Mouse (Mus musculus) heart, embryonic 14.5 days (tissue): Measurements from ENCODE around the gene Chd4. TPM values are rescaled to one million over a fixed set of nuclear protein-coding genes. Genes with fewer than 3 reads are reported as not detected.

Experiments used
- ATAC-seq: fragments of 200-750 bp; cut with Nextera tagmentation; 2 replicates; pipeline ENCODE4 v1.8.0; 2017; ENCODE audit warnings: low read depth, moderate TSS enrichment; ENCODE audit not compliant: insufficient number of reproducible peaks, insufficient read depth, low FRiP score
- H3K27ac ChIP-seq, 2 experiments: fragments of 200-500 bp in 1 of 2; fragments of 300-500 bp in 1 of 2; sonication (generic) in 1 of 2; replicated peaks in 1 of 2; 2 replicates each; pipeline ENCODE4 v1.5.1; 2012 to 2014; ENCODE audit warnings: low read depth in 2 of 2, low read length in 2 of 2, control low read depth in 1 of 2, mild to moderate bottlenecking in 1 of 2, mixed read lengths in 1 of 2; ENCODE audit not compliant: control insufficient read depth in 1 of 2, insufficient read depth in 1 of 2
- H3K27me3 ChIP-seq: fragments of 300-500 bp; sonication (generic); 2 replicates; pipeline ENCODE4 v1.6.1; 2014; ENCODE audit warnings: mild to moderate bottlenecking, low read length, control low read depth; ENCODE audit not compliant: control insufficient read depth, insufficient read depth
- H3K36me3 ChIP-seq: fragments of 300-500 bp; sonication (generic); 2 replicates; pipeline ENCODE4 v1.6.1; 2014; ENCODE audit warnings: mild to moderate bottlenecking, control low read depth, low read length, mixed read lengths; ENCODE audit not compliant: control insufficient read depth, insufficient read depth
- H3K4me1 ChIP-seq, 2 experiments: fragments of 200-500 bp in 1 of 2; fragments of 300-500 bp in 1 of 2; sonication (generic) in 1 of 2; 2 replicates each; pipeline ENCODE4 v1.6.1; 2012 to 2014; ENCODE audit warnings: low read length in 2 of 2, control low read depth in 1 of 2, mixed read lengths in 1 of 2; ENCODE audit not compliant: control insufficient read depth in 2 of 2, insufficient read depth in 2 of 2
- H3K4me2 ChIP-seq: fragments of 300-500 bp; sonication (generic); 2 replicates; pipeline ENCODE4 v1.6.1; 2014; ENCODE audit warnings: mild to moderate bottlenecking, low read length
- H3K4me3 ChIP-seq, 2 experiments: fragments of 200-500 bp in 1 of 2; fragments of 300-500 bp in 1 of 2; sonication (generic) in 1 of 2; 2 replicates each; pipeline ENCODE4 v1.5.1; 2012 to 2014; ENCODE audit warnings: low read length in 2 of 2, mild to moderate bottlenecking in 2 of 2, control low read depth in 1 of 2, low read depth in 1 of 2, moderate library complexity in 1 of 2; ENCODE audit not compliant: control insufficient read depth in 1 of 2, insufficient read depth in 1 of 2
- H3K9ac ChIP-seq: fragments of 300-500 bp; sonication (generic); 2 replicates; pipeline ENCODE4 v1.6.1; 2014; ENCODE audit warnings: mild to moderate bottlenecking, low read length
- H3K9me3 ChIP-seq: fragments of 300-500 bp; sonication (generic); 2 replicates; pipeline ENCODE4 v1.6.1; 2016; ENCODE audit warnings: low read length, control low read depth; ENCODE audit not compliant: control insufficient read depth
- WGBS: fragments of 180-500 bp; shearing (Covaris S2); extraction: QIAGEN DNeasy Blood & Tissue Kit; methylation state at CpG from one replicate; pipeline ENCODE4 v1.1.7; 2014; 5-methylcytosine and 5-hydroxymethylcytosine counted together
- microRNA-seq: library from miRNA; unstranded; fragments of <30 nt; microRNA quantifications from one replicate; pipeline ENCODE4, GENCODE M21; 2016
- polyA plus RNA-seq: library from polyadenylated mRNA; unstranded; fragments of >200 nt; fragmentation: Nextera tagmentation; extraction: Ambion mirVana; gene quantifications from 2 replicates; pipeline ENCODE4 v1.2.1, GENCODE M21; 2014

Chd4 gene
- polyA plus RNA-seq, 1 experiment from 2014 or later = 67.4 TPM

- H3K4me1 ChIP-seq = peaks cover 13 to 20% of the 10 kb centered on the region in 2 experiments
- peak overlapping the region in 1 of 2 experiments; percentile 100; a peak in 3 of 4 replicates for H3K27ac ChIP-seq
- H3K9me3 ChIP-seq = no peaks in the 10 kb centered on the region
- ATAC-seq = no peak
- peaks cover 73% of the 10 kb centered on the region for H3K36me3 ChIP-seq
- no peaks in the 10 kb centered on the region for H3K27me3 ChIP-seq
- no peak overlapping the region for H3K4me2 ChIP-seq
- no peak overlapping the region for H3K4me3 ChIP-seq
- WGBS = 84% methylated on average over 14 of the region's 14 CpGs
- H3K9ac ChIP-seq = peak overlapping the region; percentile 97; the same call in 1 of the 2 replicates
Observed at GRCm38 (mm10) chr6:125168086-125168485, 72.3 kb downstream of the Chd4 start.

GRCm38 (mm10) chr6:125170194-125170593 is 74.4 kb downstream of the Chd4 start:
- Histone ChIP-seq H3K4me1 (peaks cover 12 to 13% of the 10 kb centered on the region in 2 experiments), H3K27me3 (no peaks in the 10 kb centered on the region), H3K9ac (no peak overlapping the region), H3K4me2 (no peak overlapping the region), H3K9me3 (no peaks in the 10 kb centered on the region), H3K36me3 (peaks cover 79% of the 10 kb centered on the region), H3K4me3 (no peak overlapping the region), H3K27ac (peak overlapping the region in 1 of 2 experiments; percentile 14; a peak in 2 of 4 replicates)
- no peak for ATAC-seq
- WGBS = 63% methylated on average over 6 of the region's 6 CpGs

- Histone ChIP-seq H3K9me3 (no peaks in the 10 kb centered on the region), H3K9ac (no peak overlapping the region), H3K27me3 (no peaks in the 10 kb centered on the region), H3K36me3 (peaks cover 100% of the 10 kb centered on the region), H3K4me1 (peaks cover 5 to 6% of the 10 kb centered on the region in 2 experiments), H3K4me3 (no peak overlapping the region), H3K4me2 (no peak overlapping the region), H3K27ac (no peak overlapping the region)
- no peak for ATAC-seq
- WGBS = 58% methylated on average over 2 of the region's 2 CpGs
Observed at GRCm38 (mm10) chr6:125172474-125172873, 76.7 kb downstream of the Chd4 start.

- Histone ChIP-seq H3K4me2 (no peak overlapping the region), H3K4me3 (no peak overlapping the region), H3K36me3 (peaks cover 100% of the 10 kb centered on the region), H3K27me3 (no peaks in the 10 kb centered on the region), H3K27ac (no peak overlapping the region), H3K9me3 (no peaks in the 10 kb centered on the region), H3K9ac (no peak overlapping the region), H3K4me1 (no peaks in the 10 kb centered on the region; a peak in 2 of 4 replicates)
- ATAC-seq = no peak
- 94% methylated on average over 7 of the region's 7 CpGs for WGBS
Observed at GRCm38 (mm10) chr6:125173256-125173655, 77.5 kb downstream of the Chd4 start.

GRCm38 (mm10) chr6:125175469-125175868 is 79.7 kb downstream of the Chd4 start:
- 93% methylated on average over 5 of the region's 5 CpGs for WGBS
- Histone ChIP-seq H3K27ac (no peak overlapping the region), H3K9me3 (no peaks in the 10 kb centered on the region), H3K4me1 (no peaks in the 10 kb centered on the region), H3K27me3 (no peaks in the 10 kb centered on the region), H3K4me3 (no peak overlapping the region), H3K36me3 (peaks cover 100% of the 10 kb centered on the region), H3K4me2 (no peak overlapping the region), H3K9ac (no peak overlapping the region)
- no peak for ATAC-seq

- no peak overlapping the region for H3K4me2 ChIP-seq
- H3K9ac ChIP-seq = no peak overlapping the region
- H3K36me3 ChIP-seq = peaks cover 100% of the 10 kb centered on the region
- no peak overlapping the region for H3K4me3 ChIP-seq
- H3K9me3 ChIP-seq = no peaks in the 10 kb centered on the region
- no peaks in the 10 kb centered on the region for H3K4me1 ChIP-seq
- ATAC-seq = no peak
- WGBS = 95% methylated on average over 7 of the region's 7 CpGs
- no peak overlapping the region for H3K27ac ChIP-seq
- H3K27me3 ChIP-seq = no peaks in the 10 kb centered on the region
Observed at GRCm38 (mm10) chr6:125179601-125180000, 83.8 kb downstream of the Chd4 start.

Small RNA genes within 50 kb of the gene (microRNA-seq; reads per million reads assigned to microRNA genes)
- gene Mir7045 = not detected

Other genes starting within 250 kb of the Chd4 start
- 18.7 and 20.5 TPM in 2 replicates for gene P3h3, start 238.2 kb upstream of the Chd4 start, polyA plus RNA-seq
- 0.71 and 0.86 TPM in 2 replicates for gene Gpr162, start 232.0 kb upstream of the Chd4 start, polyA plus RNA-seq
- 0.16 TPM in 1 of 2 replicates, not detected in the other for gene Cd4, start 207.8 kb upstream of the Chd4 start, polyA plus RNA-seq
- gene Lag3, start 184.3 kb upstream of the Chd4 start, polyA plus RNA-seq = 1.00 and 1.1 TPM in 2 replicates
- gene Ptms, start 175.9 kb upstream of the Chd4 start, polyA plus RNA-seq = 238 and 251 TPM in 2 replicates
- 364 and 365 TPM in 2 replicates for gene Mlf2, start 164.6 kb upstream of the Chd4 start, polyA plus RNA-seq
- gene Cops7a, start 130.4 kb upstream of the Chd4 start, polyA plus RNA-seq = 128 and 135 TPM in 2 replicates
- 0.28 and 0.55 TPM in 2 replicates for gene Pianp, start 99.3 kb upstream of the Chd4 start, polyA plus RNA-seq
- 6.6 and 7.2 TPM in 2 replicates for gene Zfp384, start 86.8 kb upstream of the Chd4 start, polyA plus RNA-seq
- gene Ing4, start 56.2 kb upstream of the Chd4 start, polyA plus RNA-seq = 67.1 and 76.1 TPM in 2 replicates
- gene Acrbp, start 46.3 kb upstream of the Chd4 start, polyA plus RNA-seq = 5.4 and 6.5 TPM in 2 replicates
- 0.36 TPM in 1 of 2 replicates, not detected in the other for gene Lpar5, start 28.1 kb upstream of the Chd4 start, polyA plus RNA-seq
- gene Nop2, start 35.9 kb downstream of the Chd4 start, polyA plus RNA-seq = 35.3 and 36.6 TPM in 2 replicates
- gene Iffo1, start 49.3 kb downstream of the Chd4 start, polyA plus RNA-seq = 8.7 and 9.7 TPM in 2 replicates
- gene Gapdh, start 70.5 kb downstream of the Chd4 start, polyA plus RNA-seq = 4,765 and 5,242 TPM in 2 replicates
- 66.0 and 67.5 TPM in 2 replicates for gene Ncapd2, start 95.7 kb downstream of the Chd4 start, polyA plus RNA-seq
- gene Mrpl51, start 95.8 kb downstream of the Chd4 start, polyA plus RNA-seq = 261 and 264 TPM in 2 replicates
- gene Vamp1, start 119.6 kb downstream of the Chd4 start, polyA plus RNA-seq = 2.6 and 2.7 TPM in 2 replicates
- gene Tapbpl, start 135.9 kb downstream of the Chd4 start, polyA plus RNA-seq = 4.0 and 4.4 TPM in 2 replicates
- gene Cd27, start 141.0 kb downstream of the Chd4 start, polyA plus RNA-seq = 2.5 and 3.2 TPM in 2 replicates
- gene Tuba3a, start 190.1 kb downstream of the Chd4 start, polyA plus RNA-seq = not detected in 2 replicates
- 38.5 and 41.5 TPM in 2 replicates for gene Ltbr, start 217.9 kb downstream of the Chd4 start, polyA plus RNA-seq
- 0.65 and 1.00 TPM in 2 replicates for gene Scnn1a, start 224.7 kb downstream of the Chd4 start, polyA plus RNA-seq